Mouse (Mus musculus): Measurements from ENCODE around the gene Slpi. TPM values are rescaled to one million over a fixed set of nuclear protein-coding genes. Genes with fewer than 3 reads are reported as not detected.

Gene Slpi
- 10 to 100 TPM in 1 of 2 experiments, 1 to 10 TPM in 1; 8.3 to 12.3 TPM for polyA plus RNA-seq (2017; shearing (Covaris generic))

DNA sequence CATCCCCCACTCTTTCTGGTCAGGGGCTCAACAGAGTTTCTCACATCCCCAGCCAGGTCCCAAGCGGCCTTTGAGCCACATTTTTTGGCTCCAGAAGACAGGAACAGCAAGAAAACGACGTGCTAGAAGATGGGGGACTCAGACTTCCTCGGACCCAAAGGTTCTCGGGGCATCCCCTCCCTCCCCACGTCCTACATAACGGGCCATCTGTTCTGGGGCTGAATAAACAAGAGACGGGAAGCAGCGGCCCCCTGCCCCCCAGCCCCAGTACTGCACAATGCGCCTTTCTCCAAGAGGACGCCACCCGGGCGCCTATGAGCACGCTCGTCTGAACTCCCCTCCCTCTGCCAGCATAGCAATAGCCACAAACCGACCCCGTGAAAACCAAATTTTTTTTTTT is at the start of gene Slpi:
Gene Slpi, minus strand, starts transcription at position 76 of the 400 bp plus-strand sequence.

GRCm38 (mm10) chr2:164405060-164405459 is 16.2 kb upstream of the Slpi start, which contains the start of gene Matn4:
TSS of gene Matn4 (minus strand) at chr2:164405160.

DNA sequence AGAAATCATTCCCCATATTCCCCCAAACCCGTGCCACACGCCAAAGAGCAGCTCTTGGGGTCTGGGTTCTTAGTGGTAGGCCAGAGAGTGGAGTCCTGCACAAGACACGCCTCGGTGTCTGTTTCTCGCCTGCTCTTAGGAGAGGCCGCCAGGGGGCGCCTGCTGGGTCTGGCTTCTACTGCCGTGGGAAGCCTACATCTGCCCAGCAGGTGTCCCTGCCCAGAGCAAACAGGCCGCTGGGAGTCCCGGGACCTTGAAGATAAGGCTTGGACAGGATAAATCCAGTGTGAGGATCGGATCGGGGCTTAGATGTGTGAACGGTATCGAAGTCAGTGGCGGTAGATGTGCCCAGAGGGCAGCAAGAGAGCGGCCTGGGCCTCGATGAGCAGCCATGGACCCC is 14.0 kb upstream of the Slpi start, which contains the start of gene Rbpjl:
Gene Rbpjl, plus strand, starts transcription at position 236 of the 400 bp plus-strand sequence.

GRCm38 (mm10) chr2:164332440-164332839 is 56.5 kb downstream of the Slpi start, which contains the start of gene Svs5:
TSS of gene Svs5 (plus strand) at chr2:164332740.

DNA sequence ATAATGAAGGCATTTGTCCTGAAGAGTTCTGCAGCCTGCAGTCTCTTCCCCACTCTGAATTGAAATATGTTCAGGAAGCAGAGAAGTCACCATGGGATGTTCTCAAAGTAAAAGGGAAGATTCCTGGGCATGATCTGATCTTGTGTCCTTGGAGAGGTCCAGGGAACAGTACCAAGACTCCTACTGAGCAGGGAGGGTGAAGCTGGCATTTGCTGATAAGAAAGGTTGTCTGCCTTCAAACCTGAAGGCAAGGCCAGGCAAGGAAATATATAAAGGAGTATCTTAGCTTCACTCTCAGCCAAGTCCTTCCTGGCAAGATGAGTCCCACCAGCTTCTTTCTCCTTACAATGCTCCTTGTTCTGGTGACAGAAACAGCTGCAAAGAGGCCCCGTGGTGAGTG is 72.4 kb downstream of the Slpi start, which contains the start of gene Svs6:
Gene Svs6, plus strand, starts transcription at position 301 of the 400 bp plus-strand sequence.

Other genes with a start within 250 kb of the Slpi start
- not detected for gene Kcns1, start 218.0 kb downstream of the Slpi start, polyA plus RNA-seq (2017; shearing (Covaris generic))
- gene Wfdc5, start 206.4 kb downstream of the Slpi start, polyA plus RNA-seq (2017; shearing (Covaris generic)) = under 1 TPM in 1 of 2 experiments, not detected in 1; 0.50 TPM
- under 1 TPM in 1 of 2 experiments, not detected in 1; 0.43 TPM for gene Wfdc12, start 198.5 kb downstream of the Slpi start, polyA plus RNA-seq (2017; shearing (Covaris generic))
- not detected for gene Wfdc15a, start 189.0 kb downstream of the Slpi start, polyA plus RNA-seq (2017; shearing (Covaris generic))
- gene Wfdc15b, start 167.4 kb downstream of the Slpi start, polyA plus RNA-seq (2017; shearing (Covaris generic)) = not detected
- gene Svs2, start 150.6 kb downstream of the Slpi start, polyA plus RNA-seq (2017; shearing (Covaris generic)) = not detected
- gene Svs3b, start 132.5 kb downstream of the Slpi start, polyA plus RNA-seq (2017; shearing (Covaris generic)) = not detected
- gene Svs4, start 110.6 kb downstream of the Slpi start, polyA plus RNA-seq (2017; shearing (Covaris generic)) = not detected
- not detected for gene Svs3a, start 99.8 kb downstream of the Slpi start, polyA plus RNA-seq (2017; shearing (Covaris generic))
- not detected for gene Svs6, start 72.3 kb downstream of the Slpi start, polyA plus RNA-seq (2017; shearing (Covaris generic))
- not detected for gene Svs5, start 56.4 kb downstream of the Slpi start, polyA plus RNA-seq (2017; shearing (Covaris generic))
- not detected for gene Rbpjl, start 14.0 kb upstream of the Slpi start, polyA plus RNA-seq (2017; shearing (Covaris generic))
- not detected for gene Matn4, start 16.1 kb upstream of the Slpi start, polyA plus RNA-seq (2017; shearing (Covaris generic))
- 10 to 100 TPM in 1 of 2 experiments, 1 to 10 TPM in 1; 2.1 to 10.2 TPM for gene Sdc4, start 54.8 kb upstream of the Slpi start, polyA plus RNA-seq (2017; shearing (Covaris generic))
- 100 to 1,000 TPM; 109 to 126 TPM for gene Sys1, start 67.9 kb upstream of the Slpi start, polyA plus RNA-seq (2017; shearing (Covaris generic))
- gene Gm20458, start 71.9 kb upstream of the Slpi start, polyA plus RNA-seq (2017; shearing (Covaris generic)) = 10 to 100 TPM; 11.8 to 17.1 TPM
- gene Trp53tg5, start 84.6 kb upstream of the Slpi start, polyA plus RNA-seq (2017; shearing (Covaris generic)) = under 1 TPM in 1 of 2 experiments, not detected in 1; 0.24 TPM
- 1 to 10 TPM; 3.5 to 4.9 TPM for gene Dbndd2, start 97.0 kb upstream of the Slpi start, polyA plus RNA-seq (2017; shearing (Covaris generic))
- gene Pigt, start 108.4 kb upstream of the Slpi start, polyA plus RNA-seq (2017; shearing (Covaris generic)) = 10 to 100 TPM; 32.7 to 39.1 TPM
- gene Wfdc2, start 173.3 kb upstream of the Slpi start, polyA plus RNA-seq (2017; shearing (Covaris generic)) = 1 to 10 TPM in 1 of 2 experiments, under 1 TPM in 1; 0.43 to 1.1 TPM
- gene Spint3, start 184.4 kb upstream of the Slpi start, polyA plus RNA-seq (2017; shearing (Covaris generic)) = not detected
- not detected for gene Wfdc6a, start 196.4 kb upstream of the Slpi start, polyA plus RNA-seq (2017; shearing (Covaris generic))
- not detected for gene Eppin, start 204.5 kb upstream of the Slpi start, polyA plus RNA-seq (2017; shearing (Covaris generic))
- under 1 TPM in 1 of 2 experiments, not detected in 1; 0.28 TPM for gene Wfdc6b, start 224.4 kb upstream of the Slpi start, polyA plus RNA-seq (2017; shearing (Covaris generic))
- gene Wfdc8, start 224.5 kb upstream of the Slpi start, polyA plus RNA-seq (2017; shearing (Covaris generic)) = under 1 TPM in 1 of 2 experiments, not detected in 1; 0.12 TPM
- not detected for gene Wfdc16, start 249.7 kb upstream of the Slpi start, polyA plus RNA-seq (2017; shearing (Covaris generic))